Mouse (Mus musculus): ENCODE measurements at regions not wholly inside any gene's neighbourhood (a gene's known extent, or its start where the extent isn't known, plus 50 kb on each side); places are given as distances from the start of the nearest gene placed in this dataset.

DNA sequence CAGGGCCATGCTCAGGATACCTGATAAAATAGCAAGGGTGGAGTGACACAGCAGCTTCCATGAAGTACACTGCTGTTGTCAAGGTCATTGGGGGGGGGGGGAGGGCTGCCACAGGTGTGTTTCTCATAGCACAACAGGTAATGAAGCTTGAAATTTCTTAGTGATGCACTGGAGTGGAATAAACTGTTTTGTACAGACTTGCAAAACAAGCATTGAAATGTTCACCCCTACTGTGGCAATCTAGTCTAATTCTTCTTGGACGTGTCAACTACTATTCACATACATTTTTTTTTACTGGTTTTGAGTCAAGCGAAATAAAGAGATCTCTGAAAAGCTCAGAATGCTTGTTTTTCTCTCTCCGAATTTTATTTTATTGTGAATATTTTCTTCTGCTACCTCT is 281.6 kb downstream of the Grxcr1 start:
- Histone ChIP-seq H3K27me3 (ENCODE audit: insufficient read depth, low read length) (no peaks in the 10 kb centered on the region), H3K4me1 (ENCODE audit: insufficient read depth, low read length) (no peaks in the 10 kb centered on the region), H3K4me3 (ENCODE audit: low read depth, low read length) (no peak overlapping the region), H3K9me3 (ENCODE audit: low read length) (no peaks in the 10 kb centered on the region), H3K36me3 (ENCODE audit: insufficient read depth, low read length) (no peaks in the 10 kb centered on the region), H3K27ac (ENCODE audit: low read depth, low read length) (no peak overlapping the region), H3K9ac (replicated peaks; ENCODE audit: low read length, poor library complexity, severe bottlenecking) (no peak overlapping the region), H3K4me2 (ENCODE audit: low read depth, low read length, poor library complexity, severe bottlenecking) (no peak overlapping the region)
- no peak for ATAC-seq (ENCODE audit: low FRiP score)
- DNase-seq (ENCODE audit: low spot score) = no peak
- WGBS = 74% methylated on average over 3 of the region's 3 CpGs
- TF ChIP-seq CTCF (IDR thresholded peaks at IDR 0.05) = no peak

DNA sequence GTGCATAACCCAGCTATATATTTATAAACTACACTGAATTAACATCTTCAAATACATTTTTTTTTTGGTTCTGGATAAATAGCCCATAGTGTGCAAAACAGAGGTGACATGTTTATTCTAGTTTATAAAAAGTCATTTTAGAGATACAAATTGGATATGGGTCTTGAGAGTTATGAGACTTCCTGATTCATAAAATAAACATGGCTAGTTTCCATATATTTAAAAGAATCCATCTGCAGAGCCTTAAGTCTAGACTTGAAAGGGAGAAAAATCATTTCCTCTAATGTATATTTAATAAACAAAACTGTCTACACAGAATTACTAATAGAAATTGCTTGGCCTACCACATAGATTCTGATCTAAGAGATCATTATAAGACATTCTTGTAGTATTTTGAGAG is 287.3 kb downstream of the Grxcr1 start:
- Histone ChIP-seq H3K9ac (replicated peaks; ENCODE audit: low read length, poor library complexity, severe bottlenecking) (no peak overlapping the region), H3K9me3 (ENCODE audit: low read length) (no peaks in the 10 kb centered on the region), H3K4me3 (ENCODE audit: low read depth, low read length) (no peak overlapping the region), H3K27ac (ENCODE audit: low read depth, low read length) (no peak overlapping the region), H3K4me2 (ENCODE audit: low read depth, low read length, poor library complexity, severe bottlenecking) (no peak overlapping the region), H3K4me1 (ENCODE audit: insufficient read depth, low read length) (no peaks in the 10 kb centered on the region), H3K36me3 (ENCODE audit: insufficient read depth, low read length) (no peaks in the 10 kb centered on the region), H3K27me3 (ENCODE audit: insufficient read depth, low read length) (no peaks in the 10 kb centered on the region)
- DNase-seq (ENCODE audit: low spot score) = no peak
- no peak for ATAC-seq (ENCODE audit: low FRiP score)
- TF ChIP-seq CTCF (IDR thresholded peaks at IDR 0.05) = no peak

DNA sequence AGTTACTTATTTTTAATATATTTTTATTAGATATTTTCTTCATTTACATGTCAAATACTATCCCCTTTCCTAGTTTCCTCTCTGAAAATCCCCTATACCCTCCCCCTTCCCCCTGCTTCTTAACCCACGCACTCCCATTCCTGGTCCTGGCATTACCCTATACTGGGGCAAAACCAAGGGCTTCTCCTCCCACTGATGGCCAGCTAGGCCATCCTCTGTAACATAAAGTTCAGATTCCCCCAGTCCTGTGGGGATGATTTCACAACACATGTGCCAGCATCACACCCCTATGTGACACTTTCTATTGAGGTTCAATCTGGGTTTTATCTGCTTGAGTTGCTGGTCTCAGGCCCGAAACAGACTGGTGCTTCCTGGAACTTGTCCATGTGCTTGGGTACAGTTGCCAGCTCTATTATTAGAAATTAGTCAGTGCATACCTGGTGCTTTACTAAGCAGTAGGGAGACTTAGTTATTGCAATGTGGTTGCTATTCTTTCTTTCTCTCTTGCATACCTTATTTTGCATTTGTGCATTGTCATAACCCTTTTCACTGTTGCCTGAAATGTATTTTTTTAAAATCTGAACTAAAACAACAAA is 295.5 kb downstream of the Grxcr1 start:
- H3K36me3 ChIP-seq (ENCODE audit: insufficient read depth, low read length) = no peaks in the 10 kb centered on the region
- no peak overlapping the region for H3K9ac ChIP-seq (replicated peaks; ENCODE audit: low read length, poor library complexity, severe bottlenecking)
- no peak overlapping the region for H3K4me2 ChIP-seq (ENCODE audit: low read depth, low read length, poor library complexity, severe bottlenecking)
- peak; percentile 65 for DNase-seq (ENCODE audit: low spot score)
- H3K4me1 ChIP-seq (ENCODE audit: insufficient read depth, low read length) = no peaks in the 10 kb centered on the region
- H3K9me3 ChIP-seq (ENCODE audit: low read length) = no peaks in the 10 kb centered on the region
- ATAC-seq (ENCODE audit: low FRiP score) = no peak
- TF ChIP-seq CTCF (IDR thresholded peaks at IDR 0.05) = no peak
- no peak overlapping the region for H3K4me3 ChIP-seq (ENCODE audit: low read depth, low read length)
- no peak overlapping the region for H3K27ac ChIP-seq (ENCODE audit: low read depth, low read length)
- 83% methylated on average over 2 of the region's 2 CpGs for WGBS
- no peaks in the 10 kb centered on the region for H3K27me3 ChIP-seq (ENCODE audit: insufficient read depth, low read length)

DNA sequence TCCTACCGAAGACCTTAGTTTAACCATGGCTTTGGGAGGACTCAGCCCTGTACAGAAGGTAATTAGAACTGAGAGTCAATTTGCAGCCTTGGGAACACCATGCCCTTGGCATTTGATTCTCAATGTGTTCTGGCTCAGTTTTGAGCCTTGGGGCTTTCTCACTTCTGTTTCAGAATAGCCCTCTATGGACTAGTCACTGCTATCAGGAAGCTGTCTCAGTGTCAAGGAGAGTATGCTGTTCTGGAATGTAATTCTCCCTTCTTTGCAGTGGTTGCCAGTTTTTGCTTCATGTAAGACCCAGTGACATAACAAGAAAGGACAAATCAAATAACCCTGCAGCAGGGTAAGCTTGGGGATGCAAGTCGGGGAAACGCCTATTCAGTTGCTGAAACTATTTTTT is 297.7 kb downstream of the Grxcr1 start:
- ATAC-seq (ENCODE audit: low FRiP score) (no peak), DNase-seq (ENCODE audit: low spot score) (no peak)
- Histone ChIP-seq H3K27me3 (ENCODE audit: insufficient read depth, low read length) (no peaks in the 10 kb centered on the region), H3K9ac (replicated peaks; ENCODE audit: low read length, poor library complexity, severe bottlenecking) (no peak overlapping the region), H3K9me3 (ENCODE audit: low read length) (no peaks in the 10 kb centered on the region), H3K27ac (ENCODE audit: low read depth, low read length) (no peak overlapping the region), H3K4me1 (ENCODE audit: insufficient read depth, low read length) (no peaks in the 10 kb centered on the region), H3K4me2 (ENCODE audit: low read depth, low read length, poor library complexity, severe bottlenecking) (no peak overlapping the region), H3K36me3 (ENCODE audit: insufficient read depth, low read length) (no peaks in the 10 kb centered on the region), H3K4me3 (ENCODE audit: low read depth, low read length) (no peak overlapping the region)
- no peak for TF ChIP-seq CTCF (IDR thresholded peaks at IDR 0.05)
- 60% methylated on average over 3 of the region's 3 CpGs for WGBS

DNA sequence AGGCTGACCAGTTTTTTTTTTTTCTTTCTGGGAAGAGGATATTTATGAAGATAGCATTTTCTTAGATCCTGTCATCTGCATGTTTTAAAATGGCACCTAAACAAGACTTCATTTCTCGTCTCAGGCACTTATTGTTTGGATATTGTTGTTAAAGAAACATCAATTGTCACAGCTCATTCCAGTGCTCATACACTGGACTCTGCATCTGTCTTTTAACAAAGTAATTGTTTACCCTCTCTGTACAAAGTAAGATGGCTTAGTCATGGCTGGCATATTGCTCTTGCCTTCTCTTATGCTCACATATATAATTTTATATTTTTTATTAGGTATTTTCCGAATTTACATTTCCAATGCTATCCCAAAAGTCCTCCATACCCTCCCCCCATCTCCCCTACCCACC is 298.2 kb downstream of the Grxcr1 start:
- Histone ChIP-seq H3K36me3 (ENCODE audit: insufficient read depth, low read length) (no peaks in the 10 kb centered on the region), H3K4me1 (ENCODE audit: insufficient read depth, low read length) (no peaks in the 10 kb centered on the region), H3K4me3 (ENCODE audit: low read depth, low read length) (no peak overlapping the region), H3K27ac (ENCODE audit: low read depth, low read length) (no peak overlapping the region), H3K4me2 (ENCODE audit: low read depth, low read length, poor library complexity, severe bottlenecking) (no peak overlapping the region), H3K9ac (replicated peaks; ENCODE audit: low read length, poor library complexity, severe bottlenecking) (no peak overlapping the region), H3K9me3 (ENCODE audit: low read length) (no peaks in the 10 kb centered on the region), H3K27me3 (ENCODE audit: insufficient read depth, low read length) (no peaks in the 10 kb centered on the region)
- DNase-seq (ENCODE audit: low spot score) (no peak), ATAC-seq (ENCODE audit: low FRiP score) (no peak)
- TF ChIP-seq CTCF (IDR thresholded peaks at IDR 0.05) = no peak
- WGBS = 67% methylated on average over 2 of the region's 2 CpGs

DNA sequence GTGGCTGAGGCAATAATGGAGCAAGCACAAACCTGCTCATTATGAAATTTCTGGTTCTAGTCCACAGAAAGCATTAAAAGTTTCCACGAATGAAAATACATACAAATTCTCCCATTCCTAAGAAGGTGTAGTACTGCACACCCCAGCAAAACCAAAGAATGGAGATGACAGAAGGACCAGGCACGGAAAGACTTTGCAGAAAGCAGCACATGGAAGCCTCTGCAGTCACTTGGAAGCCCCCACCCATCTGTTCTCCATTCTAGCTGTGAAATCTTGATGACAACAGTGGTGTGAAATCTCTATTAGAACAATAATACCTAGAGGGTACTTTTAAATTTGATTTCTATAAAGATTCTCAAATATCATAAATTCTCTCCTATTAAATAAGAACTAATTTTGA is 319.3 kb downstream of the Grxcr1 start:
- H3K36me3 ChIP-seq (ENCODE audit: insufficient read depth, low read length) = no peaks in the 10 kb centered on the region
- WGBS = 75% methylated on average over 2 of the region's 2 CpGs
- ATAC-seq (ENCODE audit: low FRiP score) (no peak), DNase-seq (ENCODE audit: low spot score) (no peak)
- no peak overlapping the region for H3K4me3 ChIP-seq (ENCODE audit: low read depth, low read length)
- no peaks in the 10 kb centered on the region for H3K9me3 ChIP-seq (ENCODE audit: low read length)
- H3K4me1 ChIP-seq (ENCODE audit: insufficient read depth, low read length) = no peaks in the 10 kb centered on the region
- TF ChIP-seq CTCF (IDR thresholded peaks at IDR 0.05) = no peak
- H3K27ac ChIP-seq (ENCODE audit: low read depth, low read length) = no peak overlapping the region
- no peaks in the 10 kb centered on the region for H3K27me3 ChIP-seq (ENCODE audit: insufficient read depth, low read length)
- no peak overlapping the region for H3K9ac ChIP-seq (replicated peaks; ENCODE audit: low read length, poor library complexity, severe bottlenecking)
- no peak overlapping the region for H3K4me2 ChIP-seq (ENCODE audit: low read depth, low read length, poor library complexity, severe bottlenecking)
